Mouse (Mus musculus) testis, adult 2 months (tissue): ENCODE measurements around the gene Zfp583. TPM values are rescaled to one million over a fixed set of nuclear protein-coding genes. Genes with fewer than 3 reads are reported as not detected.

ENCODE experiments used
- H3K27ac ChIP-seq: fragments of 200-500 bp; 2 replicates; pipeline ENCODE4 v1.5.1; 2012; ENCODE audit warnings: low read depth, low read length; ENCODE audit not compliant: control insufficient read depth, insufficient read depth
- H3K27me3 ChIP-seq: fragments of 200-500 bp; 2 replicates; pipeline ENCODE4 v1.6.1; 2012; ENCODE audit warnings: mild to moderate bottlenecking, low read length, moderate library complexity; ENCODE audit not compliant: control insufficient read depth, insufficient read depth
- H3K36me3 ChIP-seq: fragments of 200-500 bp; 2 replicates; pipeline ENCODE4 v1.6.1; 2012; ENCODE audit warnings: mild to moderate bottlenecking, low read length; ENCODE audit not compliant: control insufficient read depth, insufficient read depth
- H3K4me1 ChIP-seq: fragments of 200-500 bp; 2 replicates; pipeline ENCODE4 v1.6.1; 2012; ENCODE audit warnings: low read length; ENCODE audit not compliant: control insufficient read depth, insufficient read depth
- H3K4me3 ChIP-seq: fragments of 200-500 bp; 2 replicates; pipeline ENCODE4 v1.5.1; 2012; ENCODE audit warnings: low read depth, mild to moderate bottlenecking, low read length, moderate library complexity, mixed read lengths; ENCODE audit not compliant: control insufficient read depth
- CTCF ChIP-seq: fragments of 200-500 bp; IDR thresholded peaks from 2 replicates; pipeline ENCODE4 v1.5.1; 2012; ENCODE audit warnings: low read depth, mild to moderate bottlenecking, inconsistent platforms, low read length, moderate library complexity; ENCODE audit not compliant: control insufficient read depth, insufficient read depth, insufficient replicate concordance
- POLR2A ChIP-seq: fragments of 200-500 bp; IDR thresholded peaks from 2 replicates; pipeline ENCODE4 v1.6.1; 2012; ENCODE audit warnings: low read depth, mild to moderate bottlenecking, inconsistent platforms, low read length, moderate library complexity; ENCODE audit not compliant: control insufficient read depth
- polyA plus RNA-seq: library from polyadenylated mRNA; depleted of rRNA; stranded (reverse); fragments of >200 nt; gene quantifications from 2 replicates; pipeline ENCODE4 v1.2.3, GENCODE M21; 2012; rRNA removed

The Zfp583 gene
- polyA plus RNA-seq, 1 experiment: 1.7 TPM

- Histone ChIP-seq H3K4me3 (no peak overlapping the region), H3K4me1 (peaks cover 12% of the 10 kb centered on the region), H3K27me3 (no peaks in the 10 kb centered on the region), H3K27ac (no peak overlapping the region), H3K36me3 (no peaks in the 10 kb centered on the region)
- no peak for TF ChIP-seq CTCF
- no peak for TF ChIP-seq POLR2A
Measured at GRCm38 (mm10) chr7:6284442-6285012, 46.6 kb downstream of the Zfp583 start.

GRCm38 (mm10) chr7:6283451-6284075 is 47.5 kb downstream of the Zfp583 start:
- H3K4me3 ChIP-seq: peak overlapping the region; percentile 85
- no peaks in the 10 kb centered on the region for H3K27me3 ChIP-seq
- TF ChIP-seq POLR2A (peak; percentile 46), CTCF (peak; percentile 48; the same call in 1 of the 2 replicates)
- no peaks in the 10 kb centered on the region for H3K36me3 ChIP-seq
- peaks cover 12% of the 10 kb centered on the region for H3K4me1 ChIP-seq
- H3K27ac ChIP-seq: peak overlapping the region; percentile 92

GRCm38 (mm10) chr7:6282749-6283148 is 48.3 kb downstream of the Zfp583 start:
- H3K36me3 ChIP-seq: no peaks in the 10 kb centered on the region
- no peak overlapping the region for H3K27ac ChIP-seq
- peaks cover 11% of the 10 kb centered on the region for H3K4me1 ChIP-seq
- no peak overlapping the region for H3K4me3 ChIP-seq
- no peaks in the 10 kb centered on the region for H3K27me3 ChIP-seq
- TF ChIP-seq POLR2A: no peak

- H3K4me1 ChIP-seq: peaks cover 2% of the 10 kb centered on the region
- no peaks in the 10 kb centered on the region for H3K36me3 ChIP-seq
- no peak overlapping the region for H3K27ac ChIP-seq
- no peaks in the 10 kb centered on the region for H3K27me3 ChIP-seq
- H3K4me3 ChIP-seq: no peak overlapping the region
- TF ChIP-seq CTCF (no peak), POLR2A (no peak)
Measured at GRCm38 (mm10) chr7:6277906-6278305, 53.2 kb downstream of the Zfp583 start.

GRCm38 (mm10) chr7:6265695-6266094 is 65.4 kb downstream of the Zfp583 start:
- H3K4me3 ChIP-seq: no peak overlapping the region
- no peaks in the 10 kb centered on the region for H3K27me3 ChIP-seq
- H3K36me3 ChIP-seq: no peaks in the 10 kb centered on the region
- H3K4me1 ChIP-seq: no peaks in the 10 kb centered on the region
- TF ChIP-seq POLR2A (no peak), CTCF (peak; percentile 80; the same call in 1 of the 2 replicates)
- no peak overlapping the region for H3K27ac ChIP-seq

Other genes starting within 250 kb of the Zfp583 start
- gene Zfp787, start 175.3 kb downstream of the Zfp583 start, polyA plus RNA-seq: 41.0 and 45.8 TPM in 2 replicates
- 20.3 and 21.6 TPM in 2 replicates for gene Zfp444, start 159.1 kb downstream of the Zfp583 start, polyA plus RNA-seq
- not detected in 2 replicates for gene Galp, start 134.2 kb downstream of the Zfp583 start, polyA plus RNA-seq
- 2.5 and 2.6 TPM in 2 replicates for gene Zscan5b, start 109.0 kb downstream of the Zfp583 start, polyA plus RNA-seq
- 0.35 and 0.46 TPM in 2 replicates for gene Epp13, start 78.6 kb downstream of the Zfp583 start, polyA plus RNA-seq
- 2.6 and 3.1 TPM in 2 replicates for gene Zfp667, start 44.7 kb downstream of the Zfp583 start, polyA plus RNA-seq
- gene Gm3854, start 12.5 kb upstream of the Zfp583 start, polyA plus RNA-seq: 0.88 and 1.1 TPM in 2 replicates
- gene Zfp78, start 32.0 kb upstream of the Zfp583 start, polyA plus RNA-seq: 2.5 and 2.8 TPM in 2 replicates
- 2.6 and 2.9 TPM in 2 replicates for gene Zfp28, start 52.0 kb upstream of the Zfp583 start, polyA plus RNA-seq
- gene Smim17, start 67.4 kb upstream of the Zfp583 start, polyA plus RNA-seq: 0.61 and 1.2 TPM in 2 replicates
- 1.7 and 2.4 TPM in 2 replicates for gene Gm20715, start 79.0 kb upstream of the Zfp583 start, polyA plus RNA-seq
- 2.5 and 3.0 TPM in 2 replicates for gene Olfr1344, start 107.4 kb upstream of the Zfp583 start, polyA plus RNA-seq
- 1.2 and 1.6 TPM in 2 replicates for gene Olfr1336, start 124.9 kb upstream of the Zfp583 start, polyA plus RNA-seq
- 0.46 and 0.63 TPM in 2 replicates for gene Olfr1346, start 135.8 kb upstream of the Zfp583 start, polyA plus RNA-seq
- 0.16 and 0.20 TPM in 2 replicates for gene Olfr5, start 155.7 kb upstream of the Zfp583 start, polyA plus RNA-seq
- gene Olfr1347, start 168.5 kb upstream of the Zfp583 start, polyA plus RNA-seq: 0.11 TPM in 1 of 2 replicates, not detected in the other
- gene Olfr1348, start 177.5 kb upstream of the Zfp583 start, polyA plus RNA-seq: not detected in 2 replicates
- 0.79 and 0.86 TPM in 2 replicates for gene Olfr1349, start 191.7 kb upstream of the Zfp583 start, polyA plus RNA-seq
- gene Olfr1350, start 233.6 kb upstream of the Zfp583 start, polyA plus RNA-seq: 0.12 TPM in 1 of 2 replicates, not detected in the other